Comparison of ENCODE assay signal across 14 mouse cellular contexts in the genomic region with DNA sequence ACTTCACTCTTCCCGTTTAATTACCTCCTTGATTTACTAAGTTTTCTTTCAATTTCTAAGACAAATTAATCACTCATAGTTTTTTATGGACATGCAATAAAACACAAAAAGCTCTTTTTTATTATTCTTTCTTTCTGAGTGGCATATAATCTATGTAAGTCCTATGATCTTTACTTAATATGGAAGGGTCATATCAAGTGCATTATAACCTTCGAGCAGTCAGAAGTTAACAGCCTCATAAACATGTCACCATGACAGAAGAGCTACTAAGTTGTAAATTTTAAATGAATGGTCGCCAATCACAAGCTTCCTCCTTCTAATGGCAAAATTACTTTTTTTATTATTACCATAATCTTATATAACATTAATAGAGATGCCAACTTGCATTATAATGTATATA.
"Had no signal": no experiment of that assay in that cellular context is flagged by ENCODE, and none has a peak within 500 bp of the region (broad histone marks: within the 10 kb centered on the region; RNA-seq: fewer than 3 reads in every experiment).

No protein-coding gene starts in this region.

- H3K9me3 ChIP-seq: embryonic facial prominence, embryonic 10.5 days; embryonic facial prominence, embryonic 12.5 days; embryonic facial prominence, embryonic 13.5 days; embryonic facial prominence, embryonic 15.5 days; forebrain, embryonic 10.5 days; forebrain, embryonic 12.5 days; forebrain, embryonic 13.5 days; forebrain, embryonic 15.5 days had no signal

- H3K4me3 ChIP-seq: embryonic facial prominence, embryonic 10.5 days; embryonic facial prominence, embryonic 12.5 days; embryonic facial prominence, embryonic 13.5 days; embryonic facial prominence, embryonic 15.5 days; erythroblast, embryonic 14.5 days; forebrain, embryonic 10.5 days; forebrain, embryonic 12.5 days; forebrain, embryonic 13.5 days; forebrain, embryonic 15.5 days; gastrocnemius, adult 2 months; heart, adult 2 months had no signal

- H3K9ac ChIP-seq: embryonic facial prominence, embryonic 12.5 days; embryonic facial prominence, embryonic 13.5 days; embryonic facial prominence, embryonic 15.5 days; forebrain, embryonic 12.5 days; forebrain, embryonic 13.5 days; forebrain, embryonic 15.5 days; forebrain, postnatal 0 days had no signal

- H3K27me3 ChIP-seq: embryonic facial prominence, embryonic 12.5 days; embryonic facial prominence, embryonic 13.5 days; embryonic facial prominence, embryonic 15.5 days; forebrain, embryonic 12.5 days; forebrain, embryonic 13.5 days; forebrain, embryonic 15.5 days had no signal

- H3K4me1 ChIP-seq: embryonic facial prominence, embryonic 10.5 days; embryonic facial prominence, embryonic 12.5 days; embryonic facial prominence, embryonic 13.5 days; embryonic facial prominence, embryonic 15.5 days; forebrain, embryonic 10.5 days; forebrain, embryonic 12.5 days; forebrain, embryonic 13.5 days; forebrain, embryonic 15.5 days had no signal

- H3K4me2 ChIP-seq: embryonic facial prominence, embryonic 12.5 days; embryonic facial prominence, embryonic 13.5 days; embryonic facial prominence, embryonic 15.5 days; forebrain, embryonic 12.5 days; forebrain, embryonic 13.5 days; forebrain, embryonic 15.5 days had no signal

- H3K27ac ChIP-seq: embryonic facial prominence, embryonic 10.5 days; embryonic facial prominence, embryonic 12.5 days; embryonic facial prominence, embryonic 13.5 days; embryonic facial prominence, embryonic 15.5 days; forebrain, embryonic 10.5 days; forebrain, embryonic 12.5 days; forebrain, embryonic 13.5 days; forebrain, embryonic 15.5 days; gastrocnemius, adult 2 months; heart, adult 2 months had no signal

- ATAC-seq: forebrain, embryonic 13.5 days; forebrain, embryonic 14.5 days; forebrain, embryonic 15.5 days; forebrain, embryonic 16.5 days; forebrain, postnatal 0 days had no signal

- H3K36me3 ChIP-seq: embryonic facial prominence, embryonic 10.5 days; embryonic facial prominence, embryonic 12.5 days; embryonic facial prominence, embryonic 13.5 days; embryonic facial prominence, embryonic 15.5 days; forebrain, embryonic 10.5 days; forebrain, embryonic 12.5 days; forebrain, embryonic 15.5 days had no signal
